ENCODE assay signal across 17 mouse cellular contexts in the genomic region with DNA sequence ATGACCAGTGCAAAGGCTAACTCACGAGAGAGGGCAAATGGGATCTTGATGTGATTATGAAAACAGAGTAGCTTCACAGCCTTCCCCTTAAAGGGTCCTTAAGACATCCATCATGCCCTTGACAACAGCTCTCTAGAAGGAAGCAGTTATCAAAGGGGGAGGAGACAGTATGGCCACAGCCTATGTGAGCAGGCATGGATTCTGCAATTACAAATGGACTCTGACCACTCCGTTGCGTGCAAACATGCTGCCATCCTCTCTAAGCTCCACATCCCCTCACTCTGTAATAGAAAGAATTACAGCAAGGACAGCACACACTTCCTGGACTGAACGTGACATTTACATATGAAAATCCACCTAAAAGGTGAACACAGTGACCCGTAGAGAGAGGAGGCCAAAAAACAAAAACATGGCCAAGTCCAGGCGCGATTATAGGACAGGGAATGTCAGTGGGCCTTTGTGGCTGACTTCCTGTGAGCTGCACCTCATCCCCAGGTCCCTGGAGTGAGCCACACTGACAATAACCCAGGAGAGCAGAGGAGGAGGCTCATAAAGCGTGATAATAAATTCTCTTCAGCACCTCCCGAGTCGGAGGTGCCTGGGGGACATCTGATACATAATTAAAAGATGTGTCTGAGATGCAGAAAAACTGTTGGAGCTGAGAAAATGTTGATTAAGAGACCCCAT. TPM values are rescaled to one million over a fixed set of nuclear protein-coding genes. Genes with fewer than 3 reads are reported as not detected.
DNase-seq lines count a peak whose midpoint lies in the region; ATAC-seq and TF ChIP-seq lines count a peak whose summit lies in the region.
"Had no signal": no experiment of that assay in that cellular context is flagged by ENCODE, and none has a peak within 500 bp of the region (broad histone marks: within the 10 kb centered on the region; RNA-seq: fewer than 3 reads in every experiment).

No protein-coding gene starts in this region.

- H3K4me1 ChIP-seq in kidney, postnatal 0 days (replicated peaks; ENCODE audit: insufficient read depth, low read length): no peaks in the 10 kb centered on the region
- H3K4me1 ChIP-seq in hindbrain, embryonic 12.5 days: peaks cover 23% of the 10 kb centered on the region
- 0 out of 2 replicates have a peak, but pooled peaks cover 3% of the 10 kb centered on the region for H3K4me1 ChIP-seq in intestine, embryonic 16.5 days (ENCODE audit: control insufficient read depth, insufficient read depth, low read length)
- peaks cover 22% of the 10 kb centered on the region for H3K4me1 ChIP-seq in neural tube, embryonic 15.5 days
- H3K4me1 ChIP-seq: lung, embryonic 15.5 days had no signal

- H3K9ac ChIP-seq in kidney, postnatal 0 days (ENCODE audit: low read depth, low read length): no peak overlapping the region
- no peak overlapping the region for H3K9ac ChIP-seq in hindbrain, embryonic 12.5 days
- H3K9ac ChIP-seq in intestine, embryonic 16.5 days (ENCODE audit: low read depth, low read length): no peak overlapping the region
- H3K9ac ChIP-seq in neural tube, embryonic 15.5 days (replicated peaks): no peak overlapping the region
- H3K9ac ChIP-seq: heart, embryonic 13.5 days; lung, embryonic 15.5 days had no signal

- no peak overlapping the region for H3K27ac ChIP-seq in kidney, postnatal 0 days
- peak overlapping the region; percentile 45 for H3K27ac ChIP-seq in hindbrain, embryonic 12.5 days
- H3K27ac ChIP-seq in intestine, embryonic 16.5 days (ENCODE audit: low read length): no peak overlapping the region
- H3K27ac ChIP-seq in neural tube, embryonic 15.5 days (replicated peaks): no peak overlapping the region
- H3K27ac ChIP-seq: embryonic facial prominence, embryonic 10.5 days; heart, embryonic 13.5 days; lung, embryonic 15.5 days had no signal

- no peak overlapping the region for H3K4me3 ChIP-seq in kidney, postnatal 0 days (replicated peaks; ENCODE audit: low read depth, low read length)
- H3K4me3 ChIP-seq in hindbrain, embryonic 12.5 days: no peak overlapping the region
- H3K4me3 ChIP-seq in intestine, embryonic 16.5 days (ENCODE audit: low read length): no peak overlapping the region
- no peak overlapping the region for H3K4me3 ChIP-seq in neural tube, embryonic 15.5 days (replicated peaks)
- H3K4me3 ChIP-seq: embryonic facial prominence, embryonic 10.5 days; erythroblast, embryonic 14.5 days; heart, embryonic 13.5 days; lung, embryonic 15.5 days had no signal

- H3K27me3 ChIP-seq in kidney, postnatal 0 days (ENCODE audit: insufficient read depth, low read length): no peaks in the 10 kb centered on the region
- no peaks in the 10 kb centered on the region for H3K27me3 ChIP-seq in hindbrain, embryonic 12.5 days
- no peaks in the 10 kb centered on the region for H3K27me3 ChIP-seq in intestine, embryonic 16.5 days (replicated peaks; ENCODE audit: control insufficient read depth, insufficient read depth, low read length)
- no peaks in the 10 kb centered on the region for H3K27me3 ChIP-seq in neural tube, embryonic 15.5 days (replicated peaks)
- H3K27me3 ChIP-seq: heart, embryonic 13.5 days; lung, embryonic 15.5 days had no signal

- ATAC-seq in kidney, postnatal 0 days (replicated peaks; ENCODE audit: low FRiP score, low read depth): 0 out of 2 replicates have a peak, but pooled peaks have one; percentile 25
- peak; percentile 61 for ATAC-seq in hindbrain, embryonic 12.5 days (ENCODE audit: low FRiP score)
- ATAC-seq in intestine, embryonic 16.5 days: peak; percentile 62
- 0 out of 2 replicates have a peak, but pooled peaks have one; percentile 30 for ATAC-seq in neural tube, embryonic 15.5 days (ENCODE audit: low FRiP score)
- ATAC-seq in megakaryocyte, adult 5-6 weeks (ENCODE audit: poor library complexity, severe bottlenecking): no peak

- DNase-seq in kidney, postnatal 0 days (ENCODE audit: low spot score): no peak
- DNase-seq in kidney, adult 9 months: no peak
- no peak for DNase-seq in urinary bladder, postnatal 36 days (ENCODE audit: low spot score in 2 of 2)
- DNase-seq: adrenal gland, adult 2 months; cerebellum, adult 8-10 months; heart, postnatal 4 days; kidney, postnatal 14 days; thymus, adult 18-20 months had no signal

- H3K4me2 ChIP-seq in kidney, postnatal 0 days (ENCODE audit: low read length): no peak overlapping the region
- no peak overlapping the region; the same call in 1 of the 2 replicates for H3K4me2 ChIP-seq in hindbrain, embryonic 12.5 days (replicated peaks)
- H3K4me2 ChIP-seq in intestine, embryonic 16.5 days (ENCODE audit: low read depth, low read length): no peak overlapping the region
- no peak overlapping the region for H3K4me2 ChIP-seq in neural tube, embryonic 15.5 days
- H3K4me2 ChIP-seq: heart, embryonic 13.5 days; lung, embryonic 15.5 days had no signal

- WGBS in kidney, postnatal 0 days: 23% methylated on average over 10 of the region's 10 CpGs
- WGBS in hindbrain, embryonic 12.5 days: 55% methylated on average over 10 of the region's 10 CpGs
- WGBS in intestine, embryonic 16.5 days: 58% methylated on average over 10 of the region's 10 CpGs
- 34% methylated on average over 10 of the region's 10 CpGs for WGBS in neural tube, embryonic 15.5 days

- no peaks in the 10 kb centered on the region for H3K36me3 ChIP-seq in kidney, postnatal 0 days (ENCODE audit: insufficient read depth, low read length)
- no peaks in the 10 kb centered on the region for H3K36me3 ChIP-seq in hindbrain, embryonic 12.5 days
- H3K36me3 ChIP-seq in intestine, embryonic 16.5 days (ENCODE audit: control insufficient read depth, insufficient read depth, low read length): no peaks in the 10 kb centered on the region
- H3K36me3 ChIP-seq in neural tube, embryonic 15.5 days: no peaks in the 10 kb centered on the region
- H3K36me3 ChIP-seq: embryonic facial prominence, embryonic 10.5 days; G1E; heart, embryonic 13.5 days; lung, embryonic 15.5 days had no signal

- no peak for TF ChIP-seq CTCF in kidney, postnatal 0 days (IDR thresholded peaks at IDR 0.05; ENCODE audit: low read depth)

- no peaks in the 10 kb centered on the region for H3K9me3 ChIP-seq in kidney, postnatal 0 days (replicated peaks; ENCODE audit: low read length)
- H3K9me3 ChIP-seq in hindbrain, embryonic 12.5 days (replicated peaks): no peaks in the 10 kb centered on the region
- no peaks in the 10 kb centered on the region for H3K9me3 ChIP-seq in intestine, embryonic 16.5 days (ENCODE audit: control insufficient read depth, low read length)
- no peaks in the 10 kb centered on the region for H3K9me3 ChIP-seq in neural tube, embryonic 15.5 days (replicated peaks)
- H3K9me3 ChIP-seq: embryonic facial prominence, embryonic 10.5 days; heart, embryonic 13.5 days; lung, embryonic 15.5 days had no signal

RNA-seq across cellular contexts. Expression of a gene that starts 24.4 kb away (rescaled TPM):
- 0.10 and 0.25 TPM in 2 replicates for polyA plus RNA-seq in kidney, postnatal 0 days (2015; fragmentation: Nextera tagmentation; extraction: Ambion mirVana)
- polyA plus RNA-seq in hindbrain, embryonic 12.5 days (2016; fragmentation: Nextera tagmentation; extraction: Ambion mirVana): 47.6 and 49.4 TPM in 2 replicates
- 2.1 and 2.2 TPM in 2 replicates for polyA plus RNA-seq in intestine, embryonic 16.5 days (2015; fragmentation: Nextera tagmentation; extraction: Ambion mirVana)
- polyA plus RNA-seq in neural tube, embryonic 15.5 days (2015; fragmentation: Nextera tagmentation; extraction: Ambion mirVana): 35.2 and 42.8 TPM in 2 replicates
- total RNA-seq in megakaryocyte, adult 5-6 weeks (2015): not detected in 2 replicates
- total RNA-seq in megakaryocyte, adult 5-6 weeks (2017): not detected in 2 replicates
- polyA plus RNA-seq: erythroblast, embryonic 14.5 days; G1E had no signal

Comparison
In these comparisons a context has a peak if more than half of its experiments do, and no peak if none do; other contexts are left out.
1. RNA of a gene that starts 24.4 kb away (polyA plus RNA-seq): 47.6 to 49.4 TPM in hindbrain, embryonic 12.5 days and 35.2 to 42.8 TPM in neural tube, embryonic 15.5 days; 2.1 to 2.2 TPM in intestine, embryonic 16.5 days and 0.10 to 0.25 TPM in kidney, postnatal 0 days; every median in the first group is over 10 times any median in the second.